Mouse (Mus musculus) CD4-positive helper T cell, adult 2 months (primary cell): Measurements from ENCODE around the gene Gstm1.

Experiments
- DNase-seq: peaks from one replicate; pipeline ENCODE4 v3.0.0-alpha.2; 2012; ENCODE audit warnings: low read depth, missing footprints, low spot score

Gstm1 gene

GRCm38 (mm10) chr3:107964656-107965308, 53.0 kb downstream of the Gstm1 start:
- no peak for DNase-seq

DNA sequence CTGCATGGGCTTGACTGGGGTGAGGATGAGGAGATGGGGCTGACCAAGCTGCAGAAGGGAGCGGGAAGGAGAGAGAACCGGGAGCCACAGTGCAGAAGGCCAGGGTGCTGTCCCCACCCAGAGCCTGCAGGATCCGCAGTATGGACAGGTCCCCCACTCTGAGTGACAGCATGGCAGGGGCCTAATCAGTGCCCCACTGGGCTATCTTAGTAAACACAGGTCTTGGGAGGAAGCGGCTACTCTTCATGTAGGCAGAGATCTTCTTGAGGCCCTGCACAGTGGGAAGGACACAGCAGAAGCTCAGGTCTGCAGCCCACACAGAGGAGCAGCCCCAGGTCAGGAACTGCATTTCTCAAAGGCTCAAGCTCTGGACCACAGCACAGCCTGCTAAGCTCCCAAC, 53.7 kb downstream of the Gstm1 start:
- no peak for DNase-seq
